Mouse (Mus musculus): Measurements from ENCODE around the gene Dgkh.

GRCm38 (mm10) chr14:78613569-78613968, 119.0 kb downstream of the Dgkh start:
- TF ChIP-seq CTCF (IDR thresholded peaks at IDR 0.05; ENCODE audit: control insufficient read depth, insufficient read depth, insufficient replicate concordance, low read depth, low read length): no peak
- no peak for TF ChIP-seq POLR2A (IDR thresholded peaks at IDR 0.05; ENCODE audit: control insufficient read depth, low read depth, low read length)
